Mouse (Mus musculus) neutrophil, adult 83 days (primary cell): Measurements from ENCODE around the gene Paqr8. TPM values are rescaled to one million over a fixed set of nuclear protein-coding genes. Genes with fewer than 3 reads are reported as not detected.

Experiments
- total RNA-seq, 2 experiments: library from RNA; stranded (reverse); gene quantifications; one replicate each; pipeline ENCODE4 v1.2.4; 2023

Paqr8 gene
- under 1 TPM; 0.71 to 0.81 TPM for total RNA-seq

DNA sequence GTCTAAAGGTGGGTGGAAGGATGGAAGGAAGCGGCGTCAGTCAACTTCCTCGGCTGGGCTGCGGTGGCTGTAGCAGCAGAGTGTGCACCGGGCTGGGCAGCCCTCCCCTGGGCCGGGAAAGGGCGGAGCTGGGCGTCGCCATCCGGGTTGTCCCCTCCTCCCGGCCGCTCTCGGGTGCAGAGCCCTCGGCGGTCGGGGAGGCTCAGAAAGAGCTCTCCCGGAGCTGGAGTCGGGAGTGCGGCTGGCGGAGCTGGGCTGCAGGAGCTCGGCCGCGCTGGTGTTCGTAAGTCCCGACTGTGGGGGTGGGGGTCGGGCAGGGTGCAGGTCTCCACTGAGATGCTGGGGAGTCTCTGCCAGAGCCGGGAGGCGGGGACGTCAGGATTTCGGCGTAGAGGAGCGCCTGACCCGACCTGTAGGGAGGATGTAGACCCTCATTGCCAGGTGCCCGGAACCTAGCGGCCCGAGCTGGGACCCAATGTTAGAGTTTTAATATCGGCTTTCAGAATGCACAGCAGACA lies at the start of gene Paqr8:
Gene Paqr8 (plus strand): TSS at position 203 of the 518 bp plus-strand sequence.

DNA sequence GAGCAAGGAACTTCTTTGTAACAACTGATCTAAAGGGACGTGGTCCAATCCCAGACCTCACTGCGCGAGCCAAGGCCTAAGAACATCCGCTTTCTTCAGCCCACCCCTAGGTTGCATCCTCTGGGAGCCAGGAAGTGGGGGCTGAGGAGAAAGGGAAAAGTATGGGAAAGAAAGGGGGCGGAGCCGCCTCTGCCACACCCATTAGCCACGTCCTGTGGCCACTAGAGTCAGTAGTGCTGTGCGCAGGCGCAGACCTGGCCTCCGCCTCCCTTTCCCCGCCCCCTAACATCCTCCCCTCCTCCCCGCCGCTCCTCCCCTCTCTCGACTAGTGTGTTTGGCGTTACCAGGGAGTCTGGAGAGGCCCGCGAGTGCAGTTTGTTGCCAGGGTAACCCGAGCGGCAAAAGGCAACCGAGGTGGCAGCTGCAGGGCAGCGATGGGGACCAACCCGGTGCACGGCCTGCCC lies 60.9 kb downstream of the Paqr8 start, which contains the start of gene Efhc1:
Gene Efhc1 (plus strand): TSS at position 327 of the 464 bp plus-strand sequence.

Other genes starting within 250 kb of the Paqr8 start
- gene Il17a, start 159.7 kb upstream of the Paqr8 start, total RNA-seq, result not detected
- gene Il17f, start 100.0 kb upstream of the Paqr8 start, total RNA-seq, result under 1 TPM; 0.46 to 0.75 TPM
- 100 to 1,000 TPM; 106 to 115 TPM for gene Mcm3, start 70.3 kb upstream of the Paqr8 start, total RNA-seq
- under 1 TPM; 0.20 to 0.24 TPM for gene Efhc1, start 61.0 kb downstream of the Paqr8 start, total RNA-seq
- 10 to 100 TPM; 15.6 to 15.7 TPM for gene Tram2, start 188.6 kb downstream of the Paqr8 start, total RNA-seq